Mouse (Mus musculus): ENCODE data around the gene Abcb6. TPM values are rescaled to one million over a fixed set of nuclear protein-coding genes. Genes with fewer than 3 reads are reported as not detected.

Abcb6 gene
- total and polyA plus RNA-seq, 3 experiments, result 15.5 to 29.0 (median 19.2) TPM

DNA sequence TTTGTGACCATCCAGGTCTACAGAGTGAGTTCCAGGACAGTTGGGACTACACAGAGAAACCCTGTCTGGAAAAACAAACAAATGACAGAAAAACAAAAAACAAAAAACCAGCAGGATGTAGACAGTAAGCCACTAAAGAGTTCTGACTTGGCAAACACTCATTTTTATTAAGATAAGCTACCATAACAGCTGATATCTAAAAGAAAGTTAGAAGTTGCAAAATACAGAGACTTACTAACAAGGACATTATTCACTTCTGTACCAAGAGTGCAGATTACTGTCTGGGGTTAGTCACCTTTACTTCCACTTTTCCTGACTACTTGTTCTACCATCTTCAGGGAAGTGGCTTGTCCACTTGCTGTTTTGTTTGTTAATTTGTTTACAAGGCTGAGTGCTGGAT, 21.2 kb downstream of the Abcb6 start:
- Histone ChIP-seq H3K4me1 (ENCODE audit: control insufficient read depth in 1 of 2, insufficient read depth in 2 of 2) (no peaks in the 10 kb centered on the region), H3K27ac (ENCODE audit: insufficient read depth, low read depth) (no peak overlapping the region), H3K4me2 (ENCODE audit: insufficient read depth, low read depth, poor library complexity, severe bottlenecking) (no peak overlapping the region), H3K27me3 (replicated peaks) (no peaks in the 10 kb centered on the region), H3K9me3 (replicated peaks; ENCODE audit: low read length) (no peaks in the 10 kb centered on the region), H3K36me3 (replicated peaks in 1 of 2; ENCODE audit: control insufficient read depth in 1 of 2, insufficient read depth in 1 of 2, low read length in 1 of 2) (no peaks in the 10 kb centered on the region), H3K9ac (ENCODE audit: insufficient read depth, low read depth) (no peak overlapping the region), H3K79me2 (replicated peaks; ENCODE audit: control insufficient read depth, extremely low read depth, insufficient read depth, poor library complexity, severe bottlenecking) (no peaks in the 10 kb centered on the region), H3K4me3 (replicated peaks in 1 of 3; ENCODE audit: low read depth in 2 of 3, low read length in 2 of 3, poor library complexity in 1 of 3) (no peak overlapping the region)
- TF ChIP-seq JUN (IDR thresholded peaks at IDR 0.05; ENCODE audit: insufficient read depth, low read depth, low read length), result no peak
- TF ChIP-seq MAX (IDR thresholded peaks at IDR 0.05; ENCODE audit: low read length), result no peak
- TF ChIP-seq HCFC1 (IDR thresholded peaks at IDR 0.05; ENCODE audit: low read depth, low read length), result no peak
- TF ChIP-seq NELFE (IDR thresholded peaks at IDR 0.05; ENCODE audit: low read depth, low read length), result no peak
- no peak for TF ChIP-seq SIN3A (IDR thresholded peaks at IDR 0.05; ENCODE audit: low read length)
- no peak for TF ChIP-seq MAZ (IDR thresholded peaks at IDR 0.05; ENCODE audit: low read depth, low read length)
- TF ChIP-seq BHLHE40 (IDR thresholded peaks at IDR 0.05; ENCODE audit: low read depth, low read length), result no peak
- no peak for TF ChIP-seq POLR2A (IDR thresholded peaks at IDR 0.05; ENCODE audit: low read depth, low read length)
- no peak for TF ChIP-seq IRF4 (IDR thresholded peaks at IDR 0.05; ENCODE audit: low read depth, low read length)
- TF ChIP-seq E2F4 (IDR thresholded peaks at IDR 0.05; ENCODE audit: insufficient replicate concordance, low read depth, low read length), result no peak
- TF ChIP-seq TBP (conservative IDR thresholded peaks at IDR 0.05; ENCODE audit: low read depth, low read length), result no peak
- no peak for TF ChIP-seq USF2 (conservative IDR thresholded peaks at IDR 0.05; ENCODE audit: low read depth, low read length)
- no peak for TF ChIP-seq SMC3 (IDR thresholded peaks at IDR 0.05; ENCODE audit: low read depth, low read length)
- DNase-seq (ENCODE audit: extremely low read depth), result no peak
- in situ Hi-C loops (cut with MboI; ENCODE audit: low pct_ligation_motif_present, low pct_unique_long_range_greater_than_20kb, low sequenced_read_pairs), result no loop called here
- dilution Hi-C loops (cut with MboI; ENCODE audit: extremely low pct_ligation_motif_present, extremely low pct_unique_long_range_greater_than_20kb, low sequenced_read_pairs), result no loop called here

DNA sequence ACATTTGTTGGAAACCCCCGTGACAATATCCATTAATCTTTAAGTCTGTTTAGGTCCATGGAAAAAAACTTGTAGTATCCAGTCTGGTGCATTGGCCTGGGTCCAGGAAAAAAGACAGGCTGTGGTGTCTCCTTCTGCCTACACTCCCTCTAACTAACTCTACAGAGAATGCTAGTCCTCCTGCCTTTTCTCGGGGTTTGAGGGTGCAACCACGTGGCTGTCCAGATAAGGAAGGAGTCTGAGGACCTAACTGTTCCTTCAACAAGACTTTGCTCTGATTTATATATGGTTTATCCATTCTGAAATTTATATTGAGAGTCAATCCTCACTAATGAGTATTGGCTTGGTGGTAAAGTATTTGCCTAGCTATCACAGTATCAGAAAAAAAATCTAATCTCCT, 24.4 kb downstream of the Abcb6 start:
- no peaks in the 10 kb centered on the region for H3K36me3 ChIP-seq (replicated peaks in 1 of 2; ENCODE audit: control insufficient read depth in 1 of 2, insufficient read depth in 1 of 2, low read length in 1 of 2)
- H3K4me2 ChIP-seq (ENCODE audit: insufficient read depth, low read depth, poor library complexity, severe bottlenecking), result no peak overlapping the region
- in situ Hi-C loops (cut with MboI; ENCODE audit: low pct_ligation_motif_present, low pct_unique_long_range_greater_than_20kb, low sequenced_read_pairs), result no loop called here
- no peaks in the 10 kb centered on the region for H3K9me3 ChIP-seq (replicated peaks; ENCODE audit: low read length)
- DNase-seq (ENCODE audit: extremely low read depth), result no peak
- dilution Hi-C loops (cut with MboI; ENCODE audit: extremely low pct_ligation_motif_present, extremely low pct_unique_long_range_greater_than_20kb, low sequenced_read_pairs), result no loop called here
- H3K27ac ChIP-seq (ENCODE audit: insufficient read depth, low read depth), result no peak overlapping the region
- TF ChIP-seq E2F4 (IDR thresholded peaks at IDR 0.05; ENCODE audit: insufficient replicate concordance, low read depth, low read length) (no peak), USF1 (IDR thresholded peaks at IDR 0.05; ENCODE audit: low read depth, low read length) (no peak), KAT2A (IDR thresholded peaks at IDR 0.05; ENCODE audit: insufficient replicate concordance, low read length) (no peak), NRF1 (IDR thresholded peaks at IDR 0.05; ENCODE audit: low read depth, low read length) (no peak), BHLHE40 (IDR thresholded peaks at IDR 0.05; ENCODE audit: low read depth, low read length) (no peak), HCFC1 (IDR thresholded peaks at IDR 0.05; ENCODE audit: low read depth, low read length) (no peak), ZNF384 (IDR thresholded peaks at IDR 0.05; ENCODE audit: low read depth, low read length) (no peak), USF2 (conservative IDR thresholded peaks at IDR 0.05; ENCODE audit: low read depth, low read length) (no peak), ETS1 (conservative IDR thresholded peaks at IDR 0.05; ENCODE audit: low read depth, low read length) (no peak), ELF1 (IDR thresholded peaks at IDR 0.05; ENCODE audit: low read depth, low read length) (no peak), SMC3 (IDR thresholded peaks at IDR 0.05; ENCODE audit: low read depth, low read length) (no peak), RCOR1 (conservative IDR thresholded peaks at IDR 0.05; ENCODE audit: low read depth, low read length) (no peak), MXI1 (IDR thresholded peaks at IDR 0.05; ENCODE audit: low read depth, low read length) (no peak), ZKSCAN1 (IDR thresholded peaks at IDR 0.05; ENCODE audit: borderline replicate concordance, low read depth, low read length) (no peak), POLR2AphosphoS2 (IDR thresholded peaks at IDR 0.05; ENCODE audit: low read depth, low read length) (no peak)
- no peak overlapping the region for H3K4me3 ChIP-seq (replicated peaks in 1 of 3; ENCODE audit: low read depth in 2 of 3, low read length in 2 of 3, poor library complexity in 1 of 3)
- H3K4me1 ChIP-seq (ENCODE audit: control insufficient read depth in 1 of 2, insufficient read depth in 2 of 2), result no peaks in the 10 kb centered on the region
- H3K79me2 ChIP-seq (replicated peaks; ENCODE audit: control insufficient read depth, extremely low read depth, insufficient read depth, poor library complexity, severe bottlenecking), result no peaks in the 10 kb centered on the region
- H3K9ac ChIP-seq (ENCODE audit: insufficient read depth, low read depth), result no peak overlapping the region
- H3K27me3 ChIP-seq (replicated peaks), result no peaks in the 10 kb centered on the region
